Mouse (Mus musculus) liver, adult 2 months (tissue): ENCODE measurements around the gene Cuedc1.

Experiments used
- CTCF ChIP-seq: fragments of 200-500 bp; IDR thresholded peaks from 2 replicates; pipeline ENCODE4 v1.5.1; 2011; ENCODE audit warnings: low read depth, low read length, control low read depth
- POLR2A ChIP-seq: fragments of 200-500 bp; IDR thresholded peaks from 2 replicates; pipeline ENCODE4 v1.6.1; 2011; ENCODE audit warnings: low read length, control low read depth; ENCODE audit not compliant: insufficient read depth; ENCODE audit errors: extremely low read depth

DNA sequence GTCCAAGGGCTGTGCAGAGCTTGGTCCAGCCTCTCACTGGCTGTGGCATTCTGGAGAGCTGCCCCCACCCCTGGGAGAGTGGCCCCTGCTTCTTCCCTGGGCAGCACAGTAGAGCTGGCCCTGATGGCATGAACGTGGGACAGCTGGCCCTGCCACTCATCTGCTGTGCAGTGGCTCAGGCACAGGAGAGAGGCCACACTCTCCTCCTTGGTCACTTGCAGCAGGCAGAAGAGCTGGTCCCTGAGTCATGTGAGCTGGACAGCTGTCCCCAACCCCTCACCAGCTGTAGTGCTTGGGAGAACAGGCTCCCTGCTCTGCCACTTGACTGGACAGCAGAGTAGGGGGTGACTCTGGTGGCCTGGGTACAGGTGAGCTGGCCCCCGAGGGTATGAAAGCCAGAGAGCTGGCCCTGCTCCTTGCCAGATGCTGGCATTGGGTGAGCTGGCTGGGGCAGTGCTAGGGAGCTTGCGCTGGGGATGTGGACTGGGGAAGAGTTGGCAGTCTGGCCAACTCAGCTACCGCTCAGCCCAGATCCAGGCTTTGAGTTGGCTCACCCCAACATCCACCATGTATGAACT lies 133.4 kb downstream of the Cuedc1 start:
- TF ChIP-seq CTCF, result no peak
- no peak for TF ChIP-seq POLR2A
